Mouse (Mus musculus) embryonic facial prominence, embryonic 10.5 days (tissue): ENCODE results near the gene Brsk1. TPM values are rescaled to one million over a fixed set of nuclear protein-coding genes. Genes with fewer than 3 reads are reported as not detected.
A peak's percentile ranks its signal among the peaks of the same experiment; 100 is the strongest.

Experiments used
- DNase-seq: peaks from one replicate; pipeline ENCODE4 v3.0.0-alpha.2; 2017; ENCODE audit warnings: low spot score
- H3K27ac ChIP-seq: fragments of 300-500 bp; sonication (generic); replicated peaks from 2 replicates; pipeline ENCODE4 v1.5.1; 2016; ENCODE audit warnings: mild to moderate bottlenecking
- H3K27me3 ChIP-seq: fragments of 300-500 bp; sonication (generic); replicated peaks from 2 replicates; pipeline ENCODE4 v1.6.1; 2016; ENCODE audit warnings: low read depth, mild to moderate bottlenecking; ENCODE audit not compliant: poor library complexity, severe bottlenecking
- H3K36me3 ChIP-seq: fragments of 300-500 bp; sonication (generic); replicated peaks from 2 replicates; pipeline ENCODE4 v1.6.1; 2016; ENCODE audit warnings: mild to moderate bottlenecking, moderate library complexity
- H3K4me1 ChIP-seq: fragments of 300-500 bp; sonication (generic); 2 replicates; pipeline ENCODE4 v1.6.1; 2016
- H3K4me3 ChIP-seq: fragments of 300-500 bp; sonication (generic); 2 replicates; pipeline ENCODE4 v1.5.1; 2016; ENCODE audit warnings: mild to moderate bottlenecking, moderate library complexity
- H3K9me3 ChIP-seq: fragments of 300-500 bp; sonication (generic); 2 replicates; pipeline ENCODE4 v1.6.1; 2016; ENCODE audit warnings: mild to moderate bottlenecking
- WGBS: fragments of 180-500 bp; shearing (Covaris S2); methylation state at CpG from one replicate; pipeline ENCODE4 v1.1.7; 2016; 5-methylcytosine and 5-hydroxymethylcytosine counted together
- polyA plus RNA-seq: library from polyadenylated mRNA; unstranded; fragments of >200 nt; fragmentation: Nextera tagmentation; extraction: Ambion mirVana; gene quantifications from 2 replicates; pipeline ENCODE4 v1.2.1, GENCODE M21; 2016

The Brsk1 gene
- polyA plus RNA-seq, 1 experiment from 2014 or later = 2.2 TPM

- no peaks in the 10 kb centered on the region for H3K9me3 ChIP-seq
- H3K4me3 ChIP-seq = peak overlapping the region; percentile 89
- DNase-seq = no peak
- peaks cover 41% of the 10 kb centered on the region for H3K4me1 ChIP-seq
- 86% methylated on average over 1 of the region's 1 CpGs for WGBS
- peaks cover 37% of the 10 kb centered on the region for H3K36me3 ChIP-seq
- no peak overlapping the region for H3K27ac ChIP-seq
- H3K27me3 ChIP-seq = no peaks in the 10 kb centered on the region
Observed at GRCm38 (mm10) chr7:4656818-4657217, 33.6 kb upstream of the Brsk1 start.

DNA sequence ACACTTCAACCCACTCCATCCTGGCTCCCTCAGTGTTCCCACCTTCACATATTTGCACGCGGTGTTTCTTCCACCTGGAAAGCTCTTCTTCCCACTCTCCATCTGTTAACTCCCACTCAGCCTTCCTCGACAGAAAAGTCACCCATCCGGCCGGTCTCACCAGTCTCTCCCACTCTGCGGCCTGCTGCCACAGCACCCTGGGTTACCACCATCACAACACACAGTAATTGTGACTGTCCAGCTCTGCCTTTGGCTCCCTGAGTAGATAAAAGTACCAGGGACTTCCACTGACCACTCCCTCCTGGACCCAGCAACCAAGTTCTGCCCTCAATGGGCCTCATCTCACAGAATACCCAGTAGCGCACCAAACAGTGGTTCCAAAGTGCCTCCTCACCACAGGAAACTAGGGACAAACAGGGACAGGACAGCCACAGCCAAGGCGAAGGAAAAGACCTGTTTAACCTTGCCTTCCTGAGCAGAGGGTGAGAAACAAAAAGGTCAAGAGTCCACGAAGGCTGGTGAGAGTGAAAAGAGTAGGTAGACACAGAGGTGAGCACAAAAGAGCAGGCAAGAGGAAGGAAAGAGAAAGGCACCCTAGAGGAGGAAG lies 32.8 kb upstream of the Brsk1 start:
- Histone ChIP-seq H3K36me3 (peaks cover 36% of the 10 kb centered on the region), H3K9me3 (no peaks in the 10 kb centered on the region), H3K27ac (peak overlapping the region; percentile 95), H3K4me1 (peaks cover 41% of the 10 kb centered on the region), H3K4me3 (peak overlapping the region; percentile 89), H3K27me3 (no peaks in the 10 kb centered on the region)
- no peak for DNase-seq
- WGBS = 61% methylated on average over 9 of the region's 9 CpGs

DNA sequence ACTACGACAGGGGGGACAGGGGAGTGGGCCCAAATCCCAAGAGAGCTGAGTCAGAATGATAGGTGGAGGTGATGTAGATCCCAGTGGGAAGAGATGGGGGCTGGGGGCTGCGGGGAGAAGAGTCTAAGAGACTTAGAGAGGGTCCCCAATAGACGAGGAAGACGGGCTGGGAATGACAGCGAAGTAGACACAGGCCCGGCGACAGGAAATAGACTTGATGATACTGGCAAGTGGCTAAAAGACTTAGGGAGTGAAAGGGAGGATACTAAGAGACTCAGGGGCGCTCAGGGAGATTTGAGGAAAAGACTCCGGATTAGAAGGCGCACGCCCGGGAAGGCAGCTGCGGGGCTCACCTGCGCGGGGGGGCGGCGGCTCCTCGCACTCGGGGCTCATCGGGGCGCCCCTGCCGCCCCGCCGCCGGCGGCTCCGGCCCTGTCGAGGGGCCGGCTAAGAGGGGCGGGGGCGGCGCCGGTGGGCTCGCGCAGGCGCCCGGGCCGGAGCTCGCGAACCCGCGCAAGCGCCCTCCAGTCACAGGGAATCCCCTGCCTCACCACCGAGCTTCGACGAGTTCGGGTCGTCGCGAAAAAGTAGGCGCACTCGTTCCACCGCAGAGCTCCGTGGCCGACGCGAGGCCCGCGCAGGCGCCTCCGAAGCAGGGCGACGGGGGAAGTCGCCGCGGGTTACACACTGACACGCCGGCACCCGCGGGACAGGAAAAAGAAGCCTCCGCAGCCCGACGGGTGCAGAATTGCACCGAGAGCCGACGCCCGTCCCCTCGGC lies 32.1 kb upstream of the Brsk1 start:
- DNase-seq = peak; percentile 71
- Histone ChIP-seq H3K9me3 (no peaks in the 10 kb centered on the region), H3K27ac (peak overlapping the region; percentile 95), H3K27me3 (no peaks in the 10 kb centered on the region), H3K4me3 (peak overlapping the region; percentile 89), H3K4me1 (peaks cover 41% of the 10 kb centered on the region), H3K36me3 (peaks cover 32% of the 10 kb centered on the region)
- under 1% methylated on average over 78 of the region's 78 CpGs for WGBS

GRCm38 (mm10) chr7:4658912-4659551 lies 31.4 kb upstream of the Brsk1 start, which contains the start of gene Ppp6r1:
Gene Ppp6r1, minus strand, starts transcription at chr7:4659019.
- H3K4me3 ChIP-seq = peak within 1 kb of the TSS; percentile 89
- peak; percentile 97 for DNase-seq
- H3K27ac ChIP-seq = peak within 1 kb of the TSS; percentile 95
- WGBS = under 1% methylated on average over 54 of the region's 54 CpGs
- peaks cover 41% of the 10 kb centered on the region for H3K4me1 ChIP-seq
- H3K36me3 ChIP-seq = peaks cover 31% of the 10 kb centered on the region
- no peaks in the 10 kb centered on the region for H3K9me3 ChIP-seq
- no peaks in the 10 kb centered on the region for H3K27me3 ChIP-seq

DNA sequence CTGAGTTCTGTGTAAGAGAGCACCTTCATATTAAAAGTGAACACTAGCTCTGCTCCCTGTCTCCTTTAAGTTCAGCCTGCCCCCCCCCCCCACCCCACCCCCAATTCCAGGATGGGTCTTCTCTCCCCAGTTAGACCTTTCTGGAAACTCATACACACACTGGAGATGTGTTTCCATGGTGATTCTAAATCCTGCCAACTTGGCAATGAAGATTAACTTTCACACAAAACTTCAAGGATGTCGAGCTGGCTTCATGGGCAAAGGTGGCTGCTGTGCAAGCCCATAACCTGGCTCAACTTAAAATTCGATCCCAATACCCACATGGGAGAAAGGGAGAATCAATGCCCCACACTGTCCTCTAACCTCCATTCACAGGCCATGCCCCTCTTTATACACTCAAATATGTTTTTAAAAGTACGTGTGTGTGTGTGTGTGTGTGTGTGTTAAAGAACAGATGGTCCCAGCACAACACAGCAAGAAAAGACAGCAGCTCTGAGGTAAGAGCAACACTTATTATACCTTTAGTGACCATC lies 30.4 kb upstream of the Brsk1 start:
- Histone ChIP-seq H3K27me3 (no peaks in the 10 kb centered on the region), H3K4me1 (peaks cover 38% of the 10 kb centered on the region), H3K9me3 (no peaks in the 10 kb centered on the region), H3K36me3 (peaks cover 38% of the 10 kb centered on the region), H3K27ac (peak overlapping the region; percentile 95), H3K4me3 (peak overlapping the region; percentile 89)
- DNase-seq = no peak
- 72% methylated on average over 3 of the region's 3 CpGs for whole genome bisulfite sequencing

DNA sequence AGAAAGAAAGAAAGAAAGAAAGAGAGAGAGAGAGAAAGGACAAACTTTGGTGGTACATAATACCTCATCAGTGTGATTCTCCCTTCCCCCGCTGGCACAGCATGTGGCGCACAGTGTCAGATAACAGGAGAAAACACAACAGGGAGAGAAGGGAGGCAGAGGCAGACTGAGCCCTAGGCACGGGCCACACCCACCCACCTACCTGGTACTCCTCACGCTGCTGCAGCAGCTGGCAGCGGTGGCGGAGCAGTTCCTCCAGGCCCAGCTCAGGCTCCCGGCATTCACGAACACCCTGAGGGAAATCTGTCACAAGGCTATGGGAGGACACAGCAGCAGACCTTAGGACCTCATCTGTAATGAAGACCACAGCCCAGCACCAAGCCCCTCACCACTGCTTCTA lies 27.2 kb upstream of the Brsk1 start:
- Histone ChIP-seq H3K4me3 (no peak overlapping the region), H3K9me3 (no peaks in the 10 kb centered on the region), H3K36me3 (peaks cover 69% of the 10 kb centered on the region), H3K27me3 (no peaks in the 10 kb centered on the region), H3K27ac (no peak overlapping the region), H3K4me1 (peaks cover 14% of the 10 kb centered on the region)
- DNase-seq = no peak
- 69% methylated on average over 8 of the region's 8 CpGs for WGBS

GRCm38 (mm10) chr7:4663742-4664141 lies 26.7 kb upstream of the Brsk1 start:
- H3K4me1 ChIP-seq = peaks cover 14% of the 10 kb centered on the region
- no peak overlapping the region for H3K27ac ChIP-seq
- no peak for DNase-seq
- H3K36me3 ChIP-seq = peaks cover 75% of the 10 kb centered on the region
- no peaks in the 10 kb centered on the region for H3K9me3 ChIP-seq
- no peaks in the 10 kb centered on the region for H3K27me3 ChIP-seq
- no peak overlapping the region for H3K4me3 ChIP-seq
- 92% methylated on average over 2 of the region's 2 CpGs for WGBS

DNA sequence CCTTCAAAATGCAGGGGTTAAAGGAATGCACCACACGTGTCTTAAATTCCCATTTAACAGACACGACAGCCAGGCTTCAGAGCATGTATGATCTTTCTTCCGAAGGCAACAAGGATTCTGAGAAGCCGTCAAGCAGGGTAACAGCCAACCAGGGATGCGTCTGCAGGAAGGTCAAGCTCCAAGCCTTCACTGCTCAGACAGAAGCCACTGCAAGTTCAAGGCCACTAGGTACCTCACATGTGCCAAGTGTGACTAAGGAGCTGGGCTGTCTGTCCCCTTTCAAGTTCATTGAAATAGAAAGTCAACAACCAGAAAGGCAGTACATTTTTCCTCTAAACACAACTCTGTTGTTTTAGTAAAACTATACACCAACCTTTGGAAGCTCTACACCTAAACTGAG lies 23.5 kb upstream of the Brsk1 start:
- H3K27me3 ChIP-seq = no peaks in the 10 kb centered on the region
- H3K36me3 ChIP-seq = peaks cover 91% of the 10 kb centered on the region
- H3K9me3 ChIP-seq = no peaks in the 10 kb centered on the region
- H3K27ac ChIP-seq = no peak overlapping the region
- no peaks in the 10 kb centered on the region for H3K4me1 ChIP-seq
- H3K4me3 ChIP-seq = no peak overlapping the region
- DNase-seq = no peak
- WGBS = 93% methylated on average over 5 of the region's 5 CpGs

GRCm38 (mm10) chr7:4668506-4668905 lies 21.9 kb upstream of the Brsk1 start:
- no peaks in the 10 kb centered on the region for H3K4me1 ChIP-seq
- DNase-seq = no peak
- H3K27ac ChIP-seq = no peak overlapping the region
- H3K36me3 ChIP-seq = peaks cover 95% of the 10 kb centered on the region
- H3K9me3 ChIP-seq = no peaks in the 10 kb centered on the region
- H3K4me3 ChIP-seq = no peak overlapping the region
- H3K27me3 ChIP-seq = no peaks in the 10 kb centered on the region
- WGBS = 96% methylated on average over 8 of the region's 8 CpGs

- H3K36me3 ChIP-seq = peaks cover 96% of the 10 kb centered on the region
- 94% methylated on average over 9 of the region's 9 CpGs for WGBS
- no peaks in the 10 kb centered on the region for H3K9me3 ChIP-seq
- H3K4me1 ChIP-seq = no peaks in the 10 kb centered on the region
- no peak for DNase-seq
- no peaks in the 10 kb centered on the region for H3K27me3 ChIP-seq
- H3K27ac ChIP-seq = no peak overlapping the region
- H3K4me3 ChIP-seq = no peak overlapping the region
Observed at GRCm38 (mm10) chr7:4669156-4669555, 21.2 kb upstream of the Brsk1 start.

DNA sequence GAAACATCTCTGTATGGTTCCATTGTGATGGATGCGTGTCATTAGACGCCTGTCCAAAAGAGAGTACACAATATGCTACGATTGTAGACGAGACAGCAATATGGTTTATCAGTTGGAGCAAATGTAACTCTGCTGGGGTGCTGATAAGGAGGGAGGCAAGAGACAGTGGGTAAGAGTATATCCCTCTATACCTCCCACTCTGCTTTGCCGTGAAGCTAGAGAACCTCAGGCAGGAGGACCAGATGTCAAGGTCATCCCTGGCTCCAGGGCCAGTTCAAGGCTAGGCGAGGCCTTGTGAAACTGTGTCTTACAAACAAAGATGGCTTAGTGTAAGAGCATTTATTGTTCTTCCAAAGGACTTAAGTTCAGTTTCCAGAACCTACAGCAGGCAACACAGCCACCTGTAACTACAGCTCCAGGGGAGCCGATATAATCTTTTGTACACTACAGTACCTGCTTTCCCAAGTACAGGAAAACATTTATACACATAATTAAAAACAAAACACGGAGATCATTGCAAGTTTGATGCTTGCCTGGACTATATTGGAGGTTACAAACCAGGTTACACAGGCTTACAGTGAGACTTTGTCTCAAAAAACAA lies 19.6 kb upstream of the Brsk1 start:
- no peak overlapping the region for H3K4me3 ChIP-seq
- DNase-seq = no peak
- no peaks in the 10 kb centered on the region for H3K4me1 ChIP-seq
- H3K36me3 ChIP-seq = peaks cover 97% of the 10 kb centered on the region
- no peak overlapping the region for H3K27ac ChIP-seq
- 90% methylated on average over 8 of the region's 8 CpGs for WGBS
- H3K27me3 ChIP-seq = no peaks in the 10 kb centered on the region
- H3K9me3 ChIP-seq = no peaks in the 10 kb centered on the region

DNA sequence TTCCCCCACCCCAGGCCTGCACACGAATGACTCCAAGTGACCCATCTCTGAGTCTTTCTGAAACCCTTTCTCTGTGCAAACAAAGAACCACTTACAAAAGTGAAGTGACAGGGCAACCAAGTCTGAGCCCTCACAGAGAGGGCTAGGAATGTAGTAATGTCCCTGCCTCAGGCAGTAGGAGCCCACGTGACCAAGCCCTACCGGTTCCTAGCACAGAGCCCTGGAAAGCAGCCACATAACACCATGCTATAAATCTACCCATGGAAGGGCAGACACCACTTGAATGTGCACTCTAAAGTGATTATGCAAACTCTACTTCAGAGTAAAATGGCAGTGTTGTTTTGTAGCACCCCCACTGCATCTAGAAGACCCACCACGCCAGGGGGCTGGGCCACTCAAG lies 18.4 kb upstream of the Brsk1 start:
- H3K4me3 ChIP-seq = no peak overlapping the region
- DNase-seq = no peak
- H3K4me1 ChIP-seq = no peaks in the 10 kb centered on the region
- H3K27me3 ChIP-seq = no peaks in the 10 kb centered on the region
- 50% methylated on average over 4 of the region's 4 CpGs for WGBS
- H3K9me3 ChIP-seq = no peaks in the 10 kb centered on the region
- H3K27ac ChIP-seq = no peak overlapping the region; the same call in 1 of the 2 replicates
- peaks cover 94% of the 10 kb centered on the region for H3K36me3 ChIP-seq
